Mouse (Mus musculus) forebrain, embryonic 16.5 days (tissue): Measurements from ENCODE around the gene Tmem52b. TPM values are rescaled to one million over a fixed set of nuclear protein-coding genes. Genes with fewer than 3 reads are reported as not detected.

Experiments used
- ATAC-seq: fragments of 200-750 bp; cut with Nextera tagmentation; 2 replicates; pipeline ENCODE4 v1.8.0; 2017; ENCODE audit warnings: mild to moderate bottlenecking, moderate library complexity
- H3K27ac ChIP-seq: fragments of 300-500 bp; sonication (generic); 2 replicates; pipeline ENCODE4 v1.5.1; 2014; ENCODE audit warnings: low read length, control low read depth
- H3K27me3 ChIP-seq: fragments of 300-500 bp; sonication (generic); replicated peaks from 2 replicates; pipeline ENCODE4 v1.6.1; 2014; ENCODE audit warnings: low read length; ENCODE audit not compliant: control insufficient read depth, insufficient read depth
- H3K36me3 ChIP-seq: fragments of 300-500 bp; sonication (generic); 2 replicates; pipeline ENCODE4 v1.6.1; 2014; ENCODE audit not compliant: control insufficient read depth, insufficient read depth
- H3K4me1 ChIP-seq: fragments of 300-500 bp; sonication (generic); replicated peaks from 2 replicates; pipeline ENCODE4 v1.6.1; 2014; ENCODE audit warnings: low read length; ENCODE audit not compliant: control insufficient read depth, insufficient read depth
- H3K4me2 ChIP-seq: fragments of 300-500 bp; sonication (generic); 2 replicates; pipeline ENCODE4 v1.6.1; 2014; ENCODE audit warnings: mild to moderate bottlenecking, low read length, control low read depth
- H3K4me3 ChIP-seq: fragments of 300-500 bp; sonication (generic); replicated peaks from 2 replicates; pipeline ENCODE4 v1.5.1; 2014; ENCODE audit warnings: mild to moderate bottlenecking, low read length, control low read depth
- H3K9ac ChIP-seq: fragments of 300-500 bp; sonication (generic); replicated peaks from 2 replicates; pipeline ENCODE4 v1.6.1; 2014; ENCODE audit warnings: low read depth, low read length, control low read depth
- H3K9me3 ChIP-seq: fragments of 300-500 bp; sonication (generic); 2 replicates; pipeline ENCODE4 v1.6.1; 2016; ENCODE audit warnings: low read length; ENCODE audit not compliant: control insufficient read depth
- WGBS: fragments of 180-500 bp; shearing (Covaris S2); extraction: QIAGEN DNeasy Blood & Tissue Kit; methylation state at CpG from one replicate; pipeline ENCODE4 v1.1.7; 2014; 5-methylcytosine and 5-hydroxymethylcytosine counted together
- polyA plus RNA-seq: library from polyadenylated mRNA; unstranded; fragments of >200 nt; fragmentation: Nextera tagmentation; extraction: Ambion mirVana; gene quantifications from 2 replicates; pipeline ENCODE4 v1.2.1, GENCODE M21; 2015

Gene Tmem52b
- polyA plus RNA-seq, 1 experiment from 2014 or later: not detected

- 69% methylated on average over 9 of the region's 9 CpGs for WGBS
- Histone ChIP-seq H3K4me3 (no peak overlapping the region), H3K9me3 (no peaks in the 10 kb centered on the region), H3K27me3 (no peaks in the 10 kb centered on the region), H3K27ac (no peak overlapping the region), H3K36me3 (peaks cover 36% of the 10 kb centered on the region), H3K4me2 (no peak overlapping the region), H3K4me1 (peaks cover 4% of the 10 kb centered on the region; the same call in 1 of the 2 replicates), H3K9ac (no peak overlapping the region)
- no peak for ATAC-seq
Observed at GRCm38 (mm10) chr6:129541931-129542330, 29.6 kb downstream of the Tmem52b start.

DNA sequence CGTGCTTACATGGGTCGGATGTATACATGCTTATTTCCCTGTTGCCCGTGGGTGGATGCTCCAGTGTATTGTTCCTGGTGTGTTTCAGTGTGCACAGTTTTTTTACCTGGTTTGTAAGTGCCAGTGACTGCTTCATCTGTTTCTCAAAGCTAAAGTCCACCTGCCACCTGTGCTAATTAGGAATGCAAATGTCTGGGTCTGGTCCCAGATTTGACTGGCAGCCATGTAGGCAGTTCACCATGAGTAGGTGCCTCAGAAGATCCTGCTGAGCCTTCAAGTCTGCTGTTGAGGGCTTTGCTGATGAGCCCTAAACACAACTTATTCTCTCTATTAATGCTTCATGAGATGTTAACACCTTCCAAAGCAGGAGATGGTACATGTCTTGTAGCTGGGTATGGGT is 30.2 kb downstream of the Tmem52b start:
- Histone ChIP-seq H3K36me3 (peaks cover 36% of the 10 kb centered on the region), H3K27me3 (no peaks in the 10 kb centered on the region), H3K27ac (no peak overlapping the region), H3K9me3 (no peaks in the 10 kb centered on the region), H3K9ac (no peak overlapping the region), H3K4me1 (peaks cover 4% of the 10 kb centered on the region; the same call in 1 of the 2 replicates), H3K4me2 (no peak overlapping the region), H3K4me3 (no peak overlapping the region)
- WGBS: 93% methylated on average over 3 of the region's 3 CpGs
- no peak for ATAC-seq

DNA sequence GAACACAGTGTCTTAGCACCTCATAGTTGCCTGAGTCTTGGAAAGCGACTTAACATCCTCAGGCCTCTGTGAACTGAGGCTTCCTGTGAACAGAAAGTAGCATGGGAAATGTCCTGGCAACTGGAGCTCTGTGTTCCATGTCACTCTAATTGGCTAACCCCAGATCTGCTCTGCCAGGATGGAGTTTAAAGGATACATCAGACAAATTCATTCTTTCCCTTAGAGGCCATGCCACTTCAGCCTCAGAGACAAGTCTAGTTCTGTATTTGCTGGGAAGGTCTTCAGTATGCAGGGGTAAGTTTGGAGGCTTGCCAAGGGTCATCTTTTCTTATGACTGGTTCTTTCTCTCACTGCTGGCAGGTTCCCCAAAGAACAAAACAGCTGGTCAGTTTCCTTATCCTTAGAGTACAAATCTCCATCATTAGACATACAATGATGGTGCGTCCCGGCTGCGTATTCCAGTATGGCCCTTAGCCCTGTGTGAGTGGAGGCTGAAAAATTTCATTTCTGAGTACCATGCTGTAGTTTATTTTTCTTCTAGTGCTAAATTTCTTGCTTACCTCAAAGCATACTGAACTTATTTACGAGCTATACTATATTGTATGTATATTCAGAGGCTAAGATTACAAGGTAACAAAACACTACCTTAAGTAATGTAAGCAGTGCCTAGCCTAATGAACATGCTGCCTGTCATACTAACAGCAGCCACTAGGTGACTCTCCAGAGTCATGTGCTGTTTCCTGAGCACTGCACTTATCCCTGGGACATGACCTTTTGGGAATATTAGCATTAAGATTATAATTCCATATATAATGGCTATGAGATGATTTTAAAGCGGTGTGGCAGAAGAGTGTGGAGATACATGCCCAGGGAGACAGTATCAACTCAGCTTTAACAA is 31.6 kb downstream of the Tmem52b start:
- H3K4me1 ChIP-seq: peaks cover 4% of the 10 kb centered on the region; the same call in 1 of the 2 replicates
- H3K27me3 ChIP-seq: no peaks in the 10 kb centered on the region
- H3K36me3 ChIP-seq: peaks cover 28% of the 10 kb centered on the region
- no peak overlapping the region for H3K27ac ChIP-seq
- no peaks in the 10 kb centered on the region for H3K9me3 ChIP-seq
- no peak overlapping the region for H3K4me3 ChIP-seq
- H3K9ac ChIP-seq: no peak overlapping the region
- WGBS: 59% methylated on average over 6 of the region's 6 CpGs
- peak; percentile 85 for ATAC-seq
- H3K4me2 ChIP-seq: no peak overlapping the region

GRCm38 (mm10) chr6:129547277-129547676 is 34.9 kb downstream of the Tmem52b start:
- Histone ChIP-seq H3K4me2 (no peak overlapping the region), H3K36me3 (peaks cover 4% of the 10 kb centered on the region; the same call in 1 of the 2 replicates), H3K27ac (no peak overlapping the region), H3K27me3 (no peaks in the 10 kb centered on the region), H3K4me3 (no peak overlapping the region), H3K9me3 (no peaks in the 10 kb centered on the region), H3K9ac (no peak overlapping the region), H3K4me1 (peaks cover 4% of the 10 kb centered on the region; the same call in 1 of the 2 replicates)
- WGBS: 83% methylated on average over 2 of the region's 2 CpGs
- no peak for ATAC-seq

DNA sequence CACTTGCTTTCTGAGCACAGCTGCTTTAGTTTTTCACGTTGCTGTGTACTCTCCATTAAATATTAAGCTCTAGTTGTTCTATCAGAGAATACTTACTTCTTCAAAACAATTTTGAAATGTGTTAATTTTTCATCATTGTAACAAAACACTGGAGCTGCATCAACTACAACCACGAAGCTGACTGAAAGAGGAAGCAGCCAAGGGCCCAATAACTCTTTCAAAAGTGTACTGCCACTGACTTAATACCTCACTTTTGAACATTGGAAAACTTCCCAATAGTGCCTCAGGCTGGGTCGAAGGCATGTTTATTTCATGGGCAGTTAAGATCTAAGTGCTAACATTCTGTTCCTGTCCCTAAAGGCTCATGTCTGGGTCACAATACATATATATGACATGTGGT is 35.7 kb downstream of the Tmem52b start:
- H3K4me3 ChIP-seq: no peak overlapping the region
- H3K9ac ChIP-seq: no peak overlapping the region
- H3K27ac ChIP-seq: no peak overlapping the region
- ATAC-seq: no peak
- H3K4me2 ChIP-seq: no peak overlapping the region
- no peaks in the 10 kb centered on the region for H3K27me3 ChIP-seq
- no peaks in the 10 kb centered on the region for H3K9me3 ChIP-seq
- peaks cover 4% of the 10 kb centered on the region; the same call in 1 of the 2 replicates for H3K4me1 ChIP-seq
- 77% methylated on average over 3 of the region's 3 CpGs for WGBS
- H3K36me3 ChIP-seq: no peaks in the 10 kb centered on the region

DNA sequence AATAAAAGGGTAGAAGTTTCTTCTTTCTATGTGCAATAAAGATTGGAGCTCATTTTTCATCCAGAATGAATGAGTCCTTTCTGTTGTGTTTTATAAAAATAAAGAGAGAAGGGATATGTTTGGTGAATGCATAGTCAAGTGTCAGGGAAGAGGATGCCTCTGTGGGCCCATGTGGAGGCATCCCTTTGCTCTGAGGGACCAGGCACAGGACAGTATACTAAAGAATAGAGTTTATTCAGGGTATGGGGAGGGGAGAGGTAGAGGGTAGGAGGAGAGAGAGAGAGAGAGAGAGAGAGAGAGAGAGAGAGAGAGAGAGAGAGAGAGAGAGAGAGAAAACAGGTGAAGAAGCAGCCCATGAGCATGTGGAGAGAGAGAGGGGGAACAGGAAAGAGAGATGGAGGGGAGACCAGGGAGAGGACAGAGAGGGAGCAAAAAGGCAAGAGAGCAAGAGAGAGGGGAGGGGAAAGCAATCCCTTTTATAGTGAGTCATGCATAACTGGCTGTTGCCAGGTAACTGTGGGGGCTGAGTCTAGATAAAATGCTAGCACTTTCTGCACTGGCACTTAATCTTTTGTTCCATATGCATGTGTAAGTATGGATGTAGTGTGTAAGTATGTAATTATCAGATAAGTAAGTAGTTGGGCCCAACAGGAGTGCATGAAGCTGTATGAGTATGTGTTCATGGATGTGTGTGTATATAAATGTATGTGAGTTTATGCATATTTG is 45.1 kb downstream of the Tmem52b start:
- Histone ChIP-seq H3K36me3 (no peaks in the 10 kb centered on the region), H3K27ac (no peak overlapping the region), H3K9ac (no peak overlapping the region), H3K27me3 (no peaks in the 10 kb centered on the region), H3K4me1 (0 out of 2 replicates have a peak, but pooled peaks cover 2% of the 10 kb centered on the region), H3K4me3 (no peak overlapping the region), H3K4me2 (no peak overlapping the region), H3K9me3 (no peaks in the 10 kb centered on the region)
- peak; percentile 61 for ATAC-seq

GRCm38 (mm10) chr6:129558946-129559640 is 46.7 kb downstream of the Tmem52b start:
- WGBS: 15% methylated on average over 12 of the region's 12 CpGs
- no peak overlapping the region for H3K27ac ChIP-seq
- no peak overlapping the region for H3K4me2 ChIP-seq
- no peaks in the 10 kb centered on the region for H3K27me3 ChIP-seq
- ATAC-seq: peak; percentile 89
- no peaks in the 10 kb centered on the region for H3K36me3 ChIP-seq
- H3K9ac ChIP-seq: no peak overlapping the region
- H3K4me3 ChIP-seq: no peak overlapping the region
- H3K4me1 ChIP-seq: 0 out of 2 replicates have a peak, but pooled peaks cover 2% of the 10 kb centered on the region
- H3K9me3 ChIP-seq: no peaks in the 10 kb centered on the region

DNA sequence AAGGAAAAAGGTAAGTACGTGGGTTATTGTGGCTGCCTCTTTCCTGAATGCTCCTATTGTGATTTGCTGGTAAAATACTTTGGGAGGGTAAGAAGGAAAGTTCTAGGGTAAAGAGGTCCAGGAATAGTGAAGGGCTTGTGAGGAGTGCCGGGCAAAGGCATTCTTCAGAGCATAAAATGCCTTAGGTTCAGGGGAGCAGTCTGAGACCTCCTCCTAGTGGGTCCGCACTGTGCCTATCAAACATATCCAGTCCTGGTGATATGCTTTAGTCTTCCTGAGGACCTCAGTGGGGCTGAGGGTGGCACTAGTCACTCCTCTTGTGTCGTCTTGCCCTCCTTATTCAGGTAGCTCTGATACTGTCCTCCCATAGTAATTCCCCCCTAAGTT is 47.3 kb downstream of the Tmem52b start:
- peak; percentile 37; the same call in 1 of the 2 replicates for ATAC-seq
- Histone ChIP-seq H3K4me2 (no peak overlapping the region), H3K4me3 (no peak overlapping the region), H3K36me3 (no peaks in the 10 kb centered on the region), H3K9ac (no peak overlapping the region), H3K4me1 (0 out of 2 replicates have a peak, but pooled peaks cover 2% of the 10 kb centered on the region), H3K9me3 (no peaks in the 10 kb centered on the region), H3K27me3 (no peaks in the 10 kb centered on the region), H3K27ac (no peak overlapping the region)
- WGBS: 61% methylated on average over 4 of the region's 4 CpGs

GRCm38 (mm10) chr6:129565257-129565656 is 52.9 kb downstream of the Tmem52b start:
- no peaks in the 10 kb centered on the region for H3K27me3 ChIP-seq
- H3K4me3 ChIP-seq: no peak overlapping the region
- no peak overlapping the region for H3K27ac ChIP-seq
- no peaks in the 10 kb centered on the region for H3K9me3 ChIP-seq
- H3K4me1 ChIP-seq: no peaks in the 10 kb centered on the region
- WGBS: 82% methylated on average over 2 of the region's 2 CpGs
- no peak overlapping the region for H3K4me2 ChIP-seq
- H3K36me3 ChIP-seq: no peaks in the 10 kb centered on the region
- H3K9ac ChIP-seq: no peak overlapping the region
- ATAC-seq: no peak
